Mouse (Mus musculus): Measurements from ENCODE around the gene Kpna2. TPM values are rescaled to one million over a fixed set of nuclear protein-coding genes. Genes with fewer than 3 reads are reported as not detected.

The Kpna2 gene
- polyA plus RNA-seq (2015; fragmentation: Nextera tagmentation; extraction: Ambion mirVana), result 481 and 506 TPM in 2 replicates

DNA sequence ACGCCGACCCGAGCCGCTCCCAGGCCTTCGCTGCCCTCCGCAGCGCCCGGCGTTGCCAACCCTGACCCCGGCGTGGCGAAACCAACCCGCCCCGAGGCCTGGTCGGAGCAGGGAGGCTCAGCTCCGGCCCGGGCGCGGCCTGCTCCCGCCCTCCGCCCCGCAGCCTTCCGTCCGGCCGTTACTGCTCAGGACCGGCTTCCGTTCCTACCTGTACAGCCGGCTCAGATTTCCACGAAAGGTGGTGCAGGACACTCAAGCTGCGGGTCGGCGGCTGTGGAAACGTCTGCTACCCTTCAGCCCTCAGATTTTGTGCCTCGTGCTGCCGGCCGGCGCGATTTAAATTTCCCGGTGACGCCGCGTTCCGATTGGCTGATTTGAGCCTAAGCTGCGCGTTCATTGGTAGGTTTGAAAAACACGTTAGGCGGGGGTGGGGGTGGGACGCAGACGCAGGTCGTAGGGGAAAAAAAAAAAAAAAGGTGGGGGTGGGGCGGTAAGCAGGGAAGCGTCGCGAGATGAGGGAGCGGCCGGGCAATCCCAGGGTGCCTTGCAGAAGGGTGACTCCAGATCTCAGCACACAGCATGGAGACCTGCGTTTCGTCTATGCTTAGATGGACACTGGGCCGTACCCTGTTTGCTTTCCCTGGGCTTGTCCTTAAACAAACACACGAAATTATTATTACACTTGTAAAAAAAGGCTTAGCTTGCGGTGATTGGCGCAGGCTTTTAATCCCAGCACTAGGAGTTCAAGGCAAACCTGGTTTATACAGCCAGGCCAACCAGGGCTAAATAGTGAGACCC lies at the start of gene Kpna2:
Gene Kpna2, minus strand, starts transcription at position 391 of the 798 bp plus-strand sequence.
- Histone ChIP-seq H3K9me3 (replicated peaks) (no peaks in the 10 kb centered on the region), H3K36me3 (ENCODE audit: poor library complexity, severe bottlenecking) (peaks cover 27% of the 10 kb centered on the region), H3K4me1 (peaks cover 42% of the 10 kb centered on the region), H3K27ac (peak within 1 kb of the TSS; percentile 81), H3K4me2 (peak within 1 kb of the TSS; percentile 72), H3K4me3 (peak within 1 kb of the TSS; percentile 99), H3K27me3 (no peaks in the 10 kb centered on the region), H3K9ac (peak within 1 kb of the TSS; percentile 95)
- ATAC-seq, result peak; percentile 96
- under 1% methylated on average over 61 of the region's 62 CpGs for WGBS

DNA sequence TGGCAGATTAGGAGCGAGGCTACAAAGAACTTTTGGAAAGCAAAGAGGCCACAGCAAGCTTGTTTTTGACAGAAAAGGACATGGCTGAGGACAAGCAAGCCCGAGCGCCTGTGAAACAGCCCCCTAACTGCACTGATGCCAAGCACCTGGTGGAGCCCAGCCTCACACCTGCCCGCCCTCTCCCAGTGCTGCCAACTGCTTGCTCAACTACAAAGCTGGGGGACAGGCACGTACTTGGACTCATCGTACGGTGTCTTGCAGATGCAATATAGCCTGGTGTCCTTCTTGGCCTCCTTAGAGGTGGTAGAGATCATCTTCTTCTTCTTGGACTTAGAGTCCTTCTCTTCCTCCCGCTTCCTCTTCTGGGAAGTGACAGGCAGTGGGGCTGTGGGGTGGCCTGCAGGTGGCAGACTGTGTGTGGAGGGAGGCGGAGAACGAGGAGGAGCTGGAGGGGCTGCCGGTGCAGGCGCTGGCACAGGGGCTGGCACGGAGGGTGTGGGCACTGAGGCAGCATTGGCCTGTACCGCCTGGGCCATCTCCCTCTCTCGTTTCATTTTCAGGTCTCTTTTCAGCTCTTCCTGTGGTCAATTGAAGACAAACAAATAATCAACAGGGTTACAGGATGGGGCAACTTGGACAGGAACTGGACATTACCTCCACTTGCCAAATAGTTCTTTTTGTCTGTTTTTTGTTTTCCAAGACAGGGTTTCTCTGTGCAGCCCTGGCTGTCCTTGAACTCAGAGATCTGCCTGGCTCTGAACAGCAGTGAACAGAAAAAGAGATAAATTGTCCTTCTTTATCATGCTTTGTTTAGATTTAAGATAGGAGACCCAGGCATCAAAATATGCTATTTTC lies 47.7 kb upstream of the Kpna2 start:
- Histone ChIP-seq H3K36me3 (ENCODE audit: poor library complexity, severe bottlenecking) (peaks cover 57% of the 10 kb centered on the region), H3K4me1 (no peaks in the 10 kb centered on the region), H3K27me3 (no peaks in the 10 kb centered on the region), H3K9me3 (replicated peaks) (no peaks in the 10 kb centered on the region), H3K9ac (no peak overlapping the region), H3K27ac (no peak overlapping the region; the same call in 1 of the 2 replicates), H3K4me2 (no peak overlapping the region), H3K4me3 (no peak overlapping the region)
- ATAC-seq, result no peak
- 88% methylated on average over 15 of the region's 15 CpGs for WGBS

DNA sequence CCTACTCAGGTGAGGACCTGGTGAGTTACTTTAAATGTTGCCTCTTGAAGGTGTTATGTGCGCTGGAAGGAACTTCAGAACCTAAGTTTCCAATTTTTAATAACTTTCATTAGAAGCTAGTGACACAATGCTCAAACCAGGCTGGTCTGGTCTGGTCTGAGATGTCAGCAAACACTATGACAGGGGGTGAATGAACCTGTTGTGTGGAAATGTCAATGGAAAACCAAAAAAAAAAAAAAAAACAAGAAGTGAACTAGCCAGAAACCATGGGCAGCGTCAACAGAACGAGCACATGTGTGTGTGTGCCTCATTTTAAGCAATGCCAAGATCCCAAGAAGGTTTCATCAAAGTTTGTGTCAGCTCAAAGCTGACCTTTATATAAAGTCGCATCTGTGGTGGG lies 46.2 kb upstream of the Kpna2 start:
- WGBS, result 88% methylated on average over 4 of the region's 4 CpGs
- Histone ChIP-seq H3K4me3 (no peak overlapping the region), H3K27ac (no peak overlapping the region), H3K9ac (no peak overlapping the region), H3K9me3 (replicated peaks) (no peaks in the 10 kb centered on the region), H3K27me3 (no peaks in the 10 kb centered on the region), H3K36me3 (ENCODE audit: poor library complexity, severe bottlenecking) (peaks cover 61% of the 10 kb centered on the region), H3K4me2 (no peak overlapping the region), H3K4me1 (no peaks in the 10 kb centered on the region)
- ATAC-seq, result no peak

DNA sequence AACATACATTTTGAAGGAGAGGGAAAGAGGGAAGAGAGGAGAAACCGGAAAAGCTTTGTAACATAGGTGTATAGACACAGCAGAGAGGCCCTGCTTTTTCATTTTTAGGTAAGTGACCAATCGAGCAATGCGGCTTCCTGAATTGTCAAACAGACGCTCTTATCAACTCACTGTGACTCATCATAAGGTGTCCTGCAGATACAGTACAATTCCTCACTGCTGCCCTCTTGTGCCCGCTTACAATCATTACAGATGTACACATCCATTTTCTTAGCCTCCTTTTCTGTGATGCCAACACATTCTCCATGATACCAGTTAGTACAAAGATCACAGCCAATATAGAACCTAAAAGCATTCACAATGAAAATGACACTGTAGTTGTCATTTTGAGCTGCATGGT lies 45.0 kb upstream of the Kpna2 start:
- H3K36me3 ChIP-seq (ENCODE audit: poor library complexity, severe bottlenecking), result peaks cover 72% of the 10 kb centered on the region
- no peaks in the 10 kb centered on the region for H3K9me3 ChIP-seq (replicated peaks)
- H3K27me3 ChIP-seq, result no peaks in the 10 kb centered on the region
- 58% methylated on average over 5 of the region's 5 CpGs for WGBS
- 0 out of 2 replicates have a peak, but pooled peaks have one; percentile 38 for ATAC-seq
- H3K27ac ChIP-seq, result no peak overlapping the region
- no peaks in the 10 kb centered on the region for H3K4me1 ChIP-seq
- no peak overlapping the region for H3K4me2 ChIP-seq
- H3K9ac ChIP-seq, result no peak overlapping the region
- no peak overlapping the region for H3K4me3 ChIP-seq

DNA sequence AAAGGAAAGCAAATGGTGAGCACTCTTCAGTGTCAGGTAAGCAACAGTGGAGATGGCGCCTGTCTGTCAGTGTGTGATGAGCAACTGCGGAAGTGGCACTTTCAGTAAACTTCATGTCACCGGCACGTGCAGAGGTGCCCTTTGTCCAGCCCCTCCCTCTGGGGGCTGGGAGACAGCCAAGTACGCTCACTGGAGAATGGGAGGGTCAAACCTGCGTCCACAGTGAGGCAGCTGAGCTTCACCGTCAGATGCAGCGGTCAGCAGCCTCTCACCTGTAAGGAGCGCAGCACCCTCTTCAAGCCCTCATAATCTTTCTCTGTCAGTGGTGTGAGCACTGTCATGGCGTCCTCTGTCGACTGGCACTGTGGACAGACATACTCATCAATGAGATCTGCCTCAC lies 44.0 kb upstream of the Kpna2 start:
- no peak for ATAC-seq
- Histone ChIP-seq H3K4me1 (no peaks in the 10 kb centered on the region), H3K4me2 (no peak overlapping the region), H3K27me3 (no peaks in the 10 kb centered on the region), H3K4me3 (no peak overlapping the region), H3K36me3 (ENCODE audit: poor library complexity, severe bottlenecking) (peaks cover 81% of the 10 kb centered on the region), H3K9ac (no peak overlapping the region), H3K27ac (no peak overlapping the region), H3K9me3 (replicated peaks) (no peaks in the 10 kb centered on the region)
- 92% methylated on average over 11 of the region's 11 CpGs for WGBS

DNA sequence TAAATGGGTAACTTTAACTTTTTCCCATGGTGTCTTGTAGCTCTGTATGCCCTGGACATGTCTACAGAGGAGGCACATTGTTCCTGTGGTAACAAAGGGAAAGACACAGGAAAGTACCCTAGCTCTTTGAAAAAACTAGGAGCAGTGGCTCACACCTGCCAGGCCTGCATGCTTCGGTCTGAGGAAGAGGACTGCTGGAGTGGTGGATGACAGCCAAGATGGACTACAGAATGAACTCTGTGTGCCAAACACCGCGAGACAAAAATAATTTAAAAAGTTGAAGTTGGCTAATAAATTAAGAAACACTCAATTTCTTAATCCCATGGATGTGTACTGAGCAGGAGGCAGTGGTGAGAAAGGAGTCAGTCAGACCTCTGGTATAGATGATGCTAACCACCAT lies 42.1 kb upstream of the Kpna2 start:
- Histone ChIP-seq H3K27me3 (no peaks in the 10 kb centered on the region), H3K36me3 (ENCODE audit: poor library complexity, severe bottlenecking) (peaks cover 89% of the 10 kb centered on the region), H3K4me1 (no peaks in the 10 kb centered on the region), H3K27ac (no peak overlapping the region), H3K4me3 (no peak overlapping the region), H3K9me3 (replicated peaks) (no peaks in the 10 kb centered on the region), H3K9ac (no peak overlapping the region), H3K4me2 (no peak overlapping the region)
- 91% methylated on average over 3 of the region's 3 CpGs for WGBS
- no peak for ATAC-seq

DNA sequence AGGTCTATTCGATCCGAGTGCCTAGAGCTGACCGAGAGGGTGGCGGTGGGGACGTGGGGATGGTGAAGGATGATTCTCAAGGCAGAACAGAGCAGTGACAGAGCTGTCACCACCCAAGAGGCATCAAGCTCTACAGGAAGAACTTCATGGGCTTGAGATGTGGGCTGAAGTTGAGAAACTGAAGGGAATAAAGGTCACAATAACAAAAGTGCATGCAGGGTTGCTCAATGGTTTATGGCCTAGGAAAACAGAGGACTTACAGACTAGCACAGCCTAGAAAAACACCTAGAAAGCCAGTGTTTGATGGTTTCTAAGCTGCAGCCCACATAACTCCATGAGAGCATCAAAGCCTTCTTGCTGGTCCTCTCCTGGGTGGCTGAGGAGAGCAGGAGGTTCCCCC lies 40.1 kb upstream of the Kpna2 start:
- Histone ChIP-seq H3K36me3 (ENCODE audit: poor library complexity, severe bottlenecking) (peaks cover 84% of the 10 kb centered on the region), H3K9me3 (replicated peaks) (no peaks in the 10 kb centered on the region), H3K27ac (no peak overlapping the region), H3K4me2 (no peak overlapping the region), H3K9ac (no peak overlapping the region), H3K4me3 (no peak overlapping the region), H3K4me1 (no peaks in the 10 kb centered on the region), H3K27me3 (no peaks in the 10 kb centered on the region)
- 95% methylated on average over 5 of the region's 5 CpGs for WGBS
- no peak for ATAC-seq

DNA sequence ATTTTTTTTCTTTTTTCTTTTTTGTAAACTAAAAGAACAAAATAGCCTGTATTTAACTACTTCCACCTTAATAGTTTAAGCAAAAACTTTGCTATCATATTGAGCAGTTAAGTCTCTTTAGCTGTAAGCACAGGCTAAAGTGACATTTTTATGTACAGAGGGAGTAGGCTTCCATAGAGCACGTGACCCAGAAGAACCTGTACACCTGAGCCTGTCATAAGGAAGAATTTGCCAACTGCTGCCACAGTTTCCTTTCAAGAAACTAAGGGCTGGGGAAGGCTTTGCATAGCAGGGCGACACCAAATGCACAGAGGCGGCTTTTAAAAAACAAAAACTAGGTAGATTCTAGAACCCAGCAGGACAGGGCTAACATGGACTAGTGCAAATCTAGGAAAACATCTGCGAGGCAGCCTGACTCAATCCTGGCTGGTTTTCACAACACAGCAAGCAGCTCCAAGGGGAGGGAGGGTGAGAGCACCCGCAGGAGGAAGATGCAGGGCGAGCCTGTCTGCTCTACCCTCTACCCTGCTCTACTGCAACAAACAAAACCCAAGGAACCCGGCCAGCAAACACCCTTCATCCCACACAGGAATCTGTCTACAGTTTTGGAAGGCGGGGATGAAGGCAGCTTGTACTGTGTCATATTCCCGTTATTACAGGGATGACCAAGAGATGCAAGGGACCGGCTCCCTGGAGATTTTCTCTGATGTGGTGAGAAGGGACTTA lies 34.9 kb upstream of the Kpna2 start:
- H3K4me3 ChIP-seq, result no peak overlapping the region
- peaks cover 35% of the 10 kb centered on the region for H3K36me3 ChIP-seq (ENCODE audit: poor library complexity, severe bottlenecking)
- no peaks in the 10 kb centered on the region for H3K9me3 ChIP-seq (replicated peaks)
- peaks cover 17% of the 10 kb centered on the region for H3K4me1 ChIP-seq
- H3K9ac ChIP-seq, result no peak overlapping the region
- no peak overlapping the region for H3K4me2 ChIP-seq
- 86% methylated on average over 10 of the region's 10 CpGs for WGBS
- no peaks in the 10 kb centered on the region for H3K27me3 ChIP-seq
- no peak overlapping the region for H3K27ac ChIP-seq
- no peak for ATAC-seq

DNA sequence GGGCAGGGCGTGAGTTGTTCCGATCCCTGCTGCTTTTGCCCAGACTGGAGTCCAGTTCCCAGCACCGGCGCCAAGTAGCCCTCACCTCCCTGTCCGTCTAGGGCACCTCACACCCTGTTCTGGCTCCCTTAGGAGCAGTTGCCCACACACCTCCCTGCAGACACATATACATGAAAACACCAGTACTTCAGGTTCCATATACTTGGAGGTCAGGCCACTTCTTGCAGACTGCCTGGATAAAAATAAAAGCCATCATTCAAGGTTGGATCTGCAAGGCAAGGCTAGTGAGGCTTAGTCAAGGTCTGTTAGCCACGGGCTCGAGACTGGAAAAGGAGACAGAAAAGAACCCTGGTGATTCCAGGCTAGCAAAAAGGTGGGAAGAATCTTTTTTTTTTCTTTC lies 32.3 kb upstream of the Kpna2 start:
- WGBS, result 14% methylated on average over 7 of the region's 7 CpGs
- ATAC-seq, result no peak
- Histone ChIP-seq H3K27ac (no peak overlapping the region), H3K4me1 (peaks cover 29% of the 10 kb centered on the region), H3K36me3 (ENCODE audit: poor library complexity, severe bottlenecking) (0 out of 2 replicates have a peak, but pooled peaks cover 9% of the 10 kb centered on the region), H3K4me2 (no peak overlapping the region), H3K9me3 (replicated peaks) (no peaks in the 10 kb centered on the region), H3K4me3 (no peak overlapping the region), H3K9ac (no peak overlapping the region), H3K27me3 (no peaks in the 10 kb centered on the region)

DNA sequence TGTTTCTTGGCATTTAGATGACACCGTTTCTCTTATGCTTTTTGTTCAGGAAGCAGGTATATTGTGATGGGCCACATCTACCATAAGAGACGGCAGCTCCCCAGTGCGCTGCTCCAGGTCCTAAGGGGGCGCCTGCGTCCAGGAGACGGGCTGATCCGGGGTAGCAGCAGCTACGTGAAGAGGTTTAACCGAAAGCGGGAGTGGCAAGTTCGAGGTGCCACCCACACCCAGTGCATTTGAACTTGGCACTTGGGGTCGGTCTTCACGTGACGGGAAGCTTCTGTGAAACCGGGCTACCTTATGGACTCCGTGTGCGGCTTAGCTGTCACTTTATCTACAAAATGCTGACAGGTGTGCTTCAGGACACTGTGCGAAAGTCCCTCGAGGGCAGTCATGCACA lies 30.2 kb upstream of the Kpna2 start:
- no peaks in the 10 kb centered on the region for H3K27me3 ChIP-seq
- H3K4me2 ChIP-seq, result no peak overlapping the region
- WGBS, result 56% methylated on average over 19 of the region's 19 CpGs
- no peak overlapping the region for H3K9ac ChIP-seq
- H3K27ac ChIP-seq, result no peak overlapping the region
- no peak overlapping the region for H3K4me3 ChIP-seq
- H3K36me3 ChIP-seq (ENCODE audit: poor library complexity, severe bottlenecking), result no peaks in the 10 kb centered on the region
- ATAC-seq, result no peak
- peaks cover 50% of the 10 kb centered on the region for H3K4me1 ChIP-seq
- H3K9me3 ChIP-seq (replicated peaks), result no peaks in the 10 kb centered on the region

DNA sequence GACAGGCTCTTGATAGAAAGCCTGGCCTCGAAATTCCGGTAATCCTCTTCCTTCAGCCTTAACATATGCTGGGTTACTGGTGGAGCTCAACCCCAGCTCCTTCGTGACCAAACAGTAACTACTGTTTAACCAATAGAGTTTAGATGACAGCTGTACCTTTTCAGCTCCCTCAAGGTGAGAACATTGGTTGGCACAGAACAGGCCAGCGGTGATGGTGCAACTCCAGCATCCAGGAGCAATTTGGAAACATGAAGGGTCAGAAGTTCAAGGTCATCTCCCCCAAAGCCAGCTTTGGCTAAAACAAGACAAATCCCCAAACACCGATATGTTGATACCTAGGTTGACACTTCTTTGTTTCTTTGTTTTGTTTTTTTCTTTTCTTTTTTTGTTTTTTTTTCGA lies 29.4 kb upstream of the Kpna2 start:
- Histone ChIP-seq H3K27ac (peak overlapping the region; percentile 78; the same call in 1 of the 2 replicates), H3K4me3 (peak overlapping the region; percentile 59), H3K27me3 (no peaks in the 10 kb centered on the region), H3K4me1 (peaks cover 54% of the 10 kb centered on the region), H3K9me3 (replicated peaks) (no peaks in the 10 kb centered on the region), H3K9ac (peak overlapping the region; percentile 74), H3K36me3 (ENCODE audit: poor library complexity, severe bottlenecking) (no peaks in the 10 kb centered on the region), H3K4me2 (peak overlapping the region; percentile 90)
- ATAC-seq, result no peak
- WGBS, result 74% methylated on average over 6 of the region's 6 CpGs

DNA sequence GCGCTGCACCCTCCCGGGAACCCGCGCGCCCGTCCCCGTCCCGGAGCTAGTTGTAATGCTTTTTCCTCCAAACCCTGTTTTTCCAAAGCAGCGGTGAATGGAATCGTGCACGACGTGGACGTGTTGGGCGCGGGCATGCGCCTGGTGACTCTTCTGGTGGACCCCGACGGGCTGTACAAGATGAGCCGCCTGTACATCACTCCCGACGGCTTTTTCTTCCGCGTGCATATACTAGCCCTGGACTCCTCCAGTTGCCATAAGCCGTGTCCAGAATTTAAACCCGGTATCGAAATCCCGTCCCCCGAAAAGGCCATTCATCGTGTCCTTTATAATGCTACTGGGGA lies 28.9 kb upstream of the Kpna2 start:
- H3K4me3 ChIP-seq, result peak overlapping the region; percentile 59
- H3K9me3 ChIP-seq (replicated peaks), result no peaks in the 10 kb centered on the region
- H3K27me3 ChIP-seq, result no peaks in the 10 kb centered on the region
- peaks cover 54% of the 10 kb centered on the region for H3K4me1 ChIP-seq
- peak overlapping the region; percentile 90 for H3K4me2 ChIP-seq
- no peaks in the 10 kb centered on the region for H3K36me3 ChIP-seq (ENCODE audit: poor library complexity, severe bottlenecking)
- peak overlapping the region; percentile 74 for H3K9ac ChIP-seq
- 3% methylated on average over 29 of the region's 29 CpGs for WGBS
- ATAC-seq, result peak; percentile 57
- peak overlapping the region; percentile 78 for H3K27ac ChIP-seq
